Mouse (Mus musculus) lung, embryonic 15.5 days (tissue): ENCODE data around the gene Ehd3. TPM values are rescaled to one million over a fixed set of nuclear protein-coding genes. Genes with fewer than 3 reads are reported as not detected.

Experiments
- ATAC-seq: fragments of 200-750 bp; cut with Nextera tagmentation; 2 replicates; pipeline ENCODE4 v1.8.0; 2017; ENCODE audit warnings: moderate number of reproducible peaks, borderline replicate concordance; ENCODE audit not compliant: low FRiP score, low TSS enrichment; ENCODE audit errors: extremely low read depth
- H3K27ac ChIP-seq: fragments of 300-500 bp; sonication (generic); 2 replicates; pipeline ENCODE4 v1.5.1; 2015; ENCODE audit warnings: moderate library complexity, mild to moderate bottlenecking, inconsistent platforms
- H3K27me3 ChIP-seq: fragments of 300-500 bp; sonication (generic); 2 replicates; pipeline ENCODE4 v1.6.1; 2015; ENCODE audit warnings: inconsistent platforms
- H3K36me3 ChIP-seq: fragments of 300-500 bp; sonication (generic); 2 replicates; pipeline ENCODE4 v1.6.1; 2015; ENCODE audit warnings: inconsistent platforms
- H3K4me1 ChIP-seq: fragments of 300-500 bp; sonication (generic); 2 replicates; pipeline ENCODE4 v1.6.1; 2015; ENCODE audit warnings: inconsistent platforms
- H3K4me2 ChIP-seq: fragments of 300-500 bp; sonication (generic); 2 replicates; pipeline ENCODE4 v1.6.1; 2015; ENCODE audit warnings: inconsistent platforms, mild to moderate bottlenecking, moderate library complexity
- H3K4me3 ChIP-seq: fragments of 300-500 bp; sonication (generic); 2 replicates; pipeline ENCODE4 v1.5.1; 2015; ENCODE audit warnings: mild to moderate bottlenecking, inconsistent platforms
- H3K9ac ChIP-seq: fragments of 300-500 bp; sonication (generic); 2 replicates; pipeline ENCODE4 v1.6.1; 2015; ENCODE audit warnings: inconsistent platforms
- H3K9me3 ChIP-seq: fragments of 300-500 bp; sonication (generic); 2 replicates; pipeline ENCODE4 v1.6.1; 2016; ENCODE audit warnings: inconsistent platforms
- WGBS: fragments of 180-500 bp; shearing (Covaris S2); methylation state at CpG from one replicate; pipeline ENCODE4 v1.1.7; 2015; 5-methylcytosine and 5-hydroxymethylcytosine counted together
- polyA plus RNA-seq: library from polyadenylated mRNA; unstranded; fragments of >200 nt; fragmentation: Nextera tagmentation; extraction: Ambion mirVana; gene quantifications from 2 replicates; pipeline ENCODE4 v1.2.1, GENCODE M21; 2015

Gene Ehd3
- polyA plus RNA-seq, 1 experiment from 2014 or later, result 11.1 TPM

DNA sequence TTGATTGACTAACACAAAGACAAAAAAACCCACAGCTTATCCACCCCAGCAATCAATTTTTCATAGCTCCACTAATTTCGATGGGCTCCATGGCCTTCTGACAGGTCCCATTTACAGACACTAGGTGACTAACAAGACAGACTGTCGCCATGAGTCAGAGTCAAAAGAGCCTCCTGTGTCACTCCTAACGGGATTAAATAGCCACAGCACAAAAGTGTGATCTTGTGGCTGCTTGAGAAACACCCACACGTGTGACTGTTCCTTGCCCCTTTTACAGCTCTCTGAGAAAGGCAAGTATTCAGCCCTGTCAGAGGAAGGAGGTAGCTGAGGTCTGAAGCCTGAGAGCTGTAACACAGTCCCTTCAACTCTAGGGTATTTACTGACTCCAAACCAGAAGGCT is 49.8 kb downstream of the Ehd3 start:
- no peak for ATAC-seq

DNA sequence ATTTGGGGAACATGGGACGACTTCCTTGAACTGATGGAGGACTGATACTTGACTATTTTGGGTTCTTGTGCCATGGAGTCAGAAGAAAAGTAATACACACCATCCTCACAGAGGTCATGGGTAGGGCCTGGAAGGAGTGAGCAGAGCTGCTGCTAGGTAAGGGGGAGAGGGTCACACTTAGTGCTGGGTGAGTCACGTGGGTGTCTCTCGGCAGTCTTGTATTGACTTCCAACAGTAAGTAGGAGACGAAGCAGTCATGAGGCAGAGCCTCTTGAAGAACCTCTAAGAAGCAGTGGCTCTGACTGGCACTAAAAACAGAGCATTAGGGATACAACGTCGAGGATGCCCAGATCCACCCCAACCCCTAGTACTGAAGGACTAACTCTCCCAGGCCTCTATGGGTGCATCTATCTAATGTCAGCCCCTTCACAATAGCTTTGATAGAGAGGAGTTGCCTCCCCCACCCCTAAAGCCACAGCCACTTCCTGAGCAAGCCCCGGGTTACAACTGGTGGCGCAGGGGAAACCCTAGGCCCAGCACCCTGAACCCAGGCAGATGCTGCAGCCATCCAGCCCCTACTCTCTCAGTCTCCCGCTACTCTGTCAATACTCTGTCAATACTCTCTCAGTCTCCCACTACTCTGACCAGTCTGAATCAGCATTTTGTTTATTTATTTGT is 65.2 kb downstream of the Ehd3 start:
- WGBS, result 95% methylated on average over 9 of the region's 9 CpGs
- Histone ChIP-seq H3K36me3 (no peaks in the 10 kb centered on the region), H3K27me3 (no peaks in the 10 kb centered on the region), H3K4me3 (no peak overlapping the region), H3K9ac (no peak overlapping the region), H3K4me2 (no peak overlapping the region), H3K27ac (no peak overlapping the region), H3K4me1 (no peaks in the 10 kb centered on the region), H3K9me3 (no peaks in the 10 kb centered on the region)
- no peak for ATAC-seq

More for the DNA sequence above, 49.8 kb downstream of the Ehd3 start:
- Histone ChIP-seq H3K9ac (no peak overlapping the region), H3K9me3 (no peaks in the 10 kb centered on the region), H3K36me3 (no peaks in the 10 kb centered on the region), H3K4me2 (no peak overlapping the region), H3K4me1 (no peaks in the 10 kb centered on the region), H3K4me3 (no peak overlapping the region), H3K27me3 (no peaks in the 10 kb centered on the region), H3K27ac (no peak overlapping the region)
- 73% methylated on average over 4 of the region's 4 CpGs for WGBS

DNA sequence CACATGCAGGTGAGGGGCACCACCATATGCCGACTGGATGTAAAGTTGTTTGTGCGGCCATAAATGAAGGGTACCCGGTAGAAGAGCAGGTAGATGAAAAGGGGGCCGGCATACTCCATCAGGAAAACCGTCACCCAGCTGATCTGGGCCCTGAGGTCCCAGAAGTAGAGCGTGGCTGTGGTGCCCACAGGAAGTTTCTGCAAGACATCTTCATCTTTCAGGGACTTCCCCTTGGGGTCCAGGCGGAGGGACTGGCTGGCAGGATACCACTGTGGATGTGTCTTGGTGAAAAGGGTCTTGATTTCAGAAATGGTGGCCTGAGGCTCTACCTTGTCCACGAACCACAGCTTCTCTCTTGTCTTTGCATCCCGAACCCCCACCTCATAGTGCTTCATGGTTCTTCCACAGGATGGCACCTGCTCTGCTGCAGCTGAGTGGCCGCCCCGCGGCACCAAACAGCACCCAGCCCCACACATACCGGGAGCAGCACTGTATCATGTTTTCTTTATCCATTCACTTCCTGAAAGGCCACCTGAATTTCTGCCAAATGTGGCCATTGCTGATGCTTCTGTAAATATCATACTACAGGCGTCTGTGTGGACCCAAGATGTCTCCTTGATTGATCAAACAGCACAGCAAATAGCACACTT is 67.1 kb downstream of the Ehd3 start:
- H3K27ac ChIP-seq, result no peak overlapping the region
- no peak overlapping the region for H3K9ac ChIP-seq
- H3K4me3 ChIP-seq, result no peak overlapping the region
- no peak for ATAC-seq
- H3K4me2 ChIP-seq, result no peak overlapping the region
- no peaks in the 10 kb centered on the region for H3K36me3 ChIP-seq
- 83% methylated on average over 14 of the region's 14 CpGs for WGBS
- no peaks in the 10 kb centered on the region for H3K9me3 ChIP-seq
- H3K27me3 ChIP-seq, result no peaks in the 10 kb centered on the region
- no peaks in the 10 kb centered on the region for H3K4me1 ChIP-seq

DNA sequence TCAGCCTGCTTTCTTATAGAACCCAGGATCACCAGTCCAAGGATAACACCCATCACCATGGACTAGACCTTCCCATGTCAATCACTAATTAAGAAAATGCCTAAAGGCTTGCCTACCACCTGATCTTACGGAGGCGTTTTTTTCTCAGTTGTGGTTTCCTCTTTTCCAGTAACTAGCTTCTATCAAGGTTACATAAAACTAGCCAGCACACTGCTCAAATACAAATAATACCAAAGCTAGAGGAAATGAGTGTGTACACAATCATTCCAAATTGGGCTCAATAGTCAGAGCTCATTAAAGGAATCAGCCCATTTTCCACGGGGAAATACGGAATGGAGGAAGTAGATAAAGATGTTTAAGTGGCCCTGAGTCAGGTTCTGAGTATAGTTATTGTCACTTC is 71.3 kb downstream of the Ehd3 start:
- Histone ChIP-seq H3K36me3 (no peaks in the 10 kb centered on the region), H3K27ac (no peak overlapping the region), H3K4me2 (no peak overlapping the region), H3K9me3 (no peaks in the 10 kb centered on the region), H3K27me3 (no peaks in the 10 kb centered on the region), H3K4me1 (no peaks in the 10 kb centered on the region), H3K4me3 (no peak overlapping the region), H3K9ac (no peak overlapping the region)
- no peak for ATAC-seq
- WGBS, result 73% methylated on average over 4 of the region's 4 CpGs

DNA sequence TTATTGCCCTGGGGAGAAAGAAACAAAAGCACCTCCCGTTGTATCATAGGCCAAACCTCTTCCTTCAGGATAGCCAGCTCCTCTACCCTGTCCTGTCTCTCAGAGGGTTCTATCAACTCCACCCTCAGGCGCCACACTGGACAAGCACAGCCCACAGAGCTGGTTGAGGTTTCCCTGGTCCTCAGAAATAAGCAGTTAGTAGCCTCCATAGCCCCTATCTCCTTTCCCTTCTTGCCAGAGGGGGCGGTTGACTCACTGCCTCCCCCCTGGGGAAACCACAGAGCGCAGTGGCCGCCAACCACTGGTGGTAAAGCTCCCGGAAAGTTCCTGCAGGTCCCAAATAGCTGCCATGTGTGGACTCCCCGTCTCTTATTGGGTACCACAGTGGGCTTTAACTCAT is 71.7 kb downstream of the Ehd3 start:
- ATAC-seq, result no peak
- Histone ChIP-seq H3K36me3 (no peaks in the 10 kb centered on the region), H3K4me3 (no peak overlapping the region), H3K9ac (no peak overlapping the region), H3K9me3 (no peaks in the 10 kb centered on the region), H3K4me2 (no peak overlapping the region), H3K4me1 (no peaks in the 10 kb centered on the region), H3K27me3 (no peaks in the 10 kb centered on the region), H3K27ac (no peak overlapping the region)
- WGBS, result 84% methylated on average over 7 of the region's 7 CpGs

DNA sequence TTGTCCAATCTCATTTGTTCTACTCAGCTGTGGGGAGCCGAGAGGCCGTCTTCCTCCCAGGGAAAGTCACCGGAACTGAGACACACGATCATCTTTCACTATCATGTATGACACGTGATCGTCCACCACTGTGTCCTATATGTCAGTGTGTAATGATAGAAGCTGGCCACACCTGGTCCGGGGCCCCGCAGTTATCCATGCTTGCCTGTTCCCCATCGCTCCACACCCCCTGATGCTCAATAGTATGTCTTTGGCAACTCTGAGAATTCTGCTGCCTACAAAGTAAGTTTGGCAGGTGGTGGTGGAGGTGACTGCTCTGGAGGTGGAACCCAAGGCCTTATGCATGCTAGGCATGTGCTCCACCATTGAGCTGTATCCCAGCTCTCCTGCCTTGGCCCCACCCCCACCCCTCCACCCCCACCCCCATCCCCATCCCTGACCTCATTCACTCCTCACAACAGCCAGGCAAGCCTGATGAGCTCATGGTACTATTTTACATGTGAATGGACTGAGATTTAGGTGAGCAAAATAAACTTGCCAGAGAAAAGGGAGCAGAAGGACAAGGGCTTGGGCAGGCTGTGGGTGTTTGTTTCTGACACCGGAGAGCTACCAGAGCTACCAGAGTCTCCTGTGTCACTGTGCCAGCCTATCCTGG is 75.5 kb downstream of the Ehd3 start:
- H3K9ac ChIP-seq, result no peak overlapping the region
- H3K9me3 ChIP-seq, result no peaks in the 10 kb centered on the region
- H3K36me3 ChIP-seq, result no peaks in the 10 kb centered on the region
- WGBS, result 88% methylated on average over 10 of the region's 10 CpGs
- no peak for ATAC-seq
- no peak overlapping the region for H3K4me2 ChIP-seq
- H3K4me3 ChIP-seq, result no peak overlapping the region
- H3K4me1 ChIP-seq, result no peaks in the 10 kb centered on the region
- H3K27me3 ChIP-seq, result no peaks in the 10 kb centered on the region
- no peak overlapping the region for H3K27ac ChIP-seq

DNA sequence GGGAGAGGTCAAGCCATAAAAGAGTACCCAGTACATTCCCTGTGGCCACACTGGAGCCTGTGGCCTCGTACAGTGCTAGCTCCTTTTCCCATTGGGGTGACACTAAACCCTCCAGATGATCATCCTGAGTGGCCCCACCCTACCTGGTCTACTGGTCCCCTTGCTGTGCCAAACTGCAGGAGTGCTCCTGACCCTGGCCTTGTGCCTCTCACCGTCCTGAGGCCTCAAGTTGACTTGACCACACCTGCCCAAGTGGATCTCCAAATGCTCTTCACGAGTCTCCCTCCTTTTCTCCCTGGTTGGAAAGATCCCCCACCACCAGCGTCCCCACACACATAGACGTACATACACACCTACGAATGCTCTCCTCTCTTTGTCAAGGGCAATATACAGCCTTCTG is 76.4 kb downstream of the Ehd3 start:
- Histone ChIP-seq H3K27me3 (no peaks in the 10 kb centered on the region), H3K27ac (no peak overlapping the region), H3K4me1 (no peaks in the 10 kb centered on the region), H3K9me3 (no peaks in the 10 kb centered on the region), H3K4me2 (no peak overlapping the region), H3K4me3 (no peak overlapping the region), H3K36me3 (no peaks in the 10 kb centered on the region), H3K9ac (no peak overlapping the region)
- ATAC-seq, result no peak
- 68% methylated on average over 6 of the region's 6 CpGs for WGBS

DNA sequence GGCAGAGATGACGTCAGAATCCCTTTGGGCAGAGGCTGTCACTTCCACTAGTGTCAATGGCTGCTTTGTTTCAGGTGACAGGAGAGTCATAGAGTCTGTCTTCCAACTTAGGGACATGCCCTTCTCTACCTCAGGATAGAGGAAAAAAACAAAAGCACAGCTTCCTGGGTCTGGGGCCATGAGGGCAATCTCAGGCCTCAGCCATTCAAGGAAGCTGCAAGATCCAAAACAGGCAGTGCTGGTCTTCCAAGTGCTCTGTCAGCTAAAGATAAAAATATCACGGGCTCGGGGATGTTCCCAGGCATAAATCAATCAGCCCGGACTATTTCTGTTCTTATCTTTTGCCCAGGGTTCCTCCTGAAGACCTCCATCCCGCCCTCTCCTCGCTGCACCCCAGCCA is 77.4 kb downstream of the Ehd3 start:
- 45% methylated on average over 6 of the region's 6 CpGs for WGBS
- H3K4me1 ChIP-seq, result no peaks in the 10 kb centered on the region
- no peak for ATAC-seq
- H3K9me3 ChIP-seq, result no peaks in the 10 kb centered on the region
- no peak overlapping the region for H3K4me2 ChIP-seq
- H3K36me3 ChIP-seq, result no peaks in the 10 kb centered on the region
- H3K4me3 ChIP-seq, result no peak overlapping the region
- H3K27ac ChIP-seq, result no peak overlapping the region
- H3K9ac ChIP-seq, result no peak overlapping the region
- no peaks in the 10 kb centered on the region for H3K27me3 ChIP-seq

Other genes starting within 250 kb of the Ehd3 start
- 0.10 and 0.15 TPM in 2 replicates for gene Galnt14, start 93.7 kb upstream of the Ehd3 start, polyA plus RNA-seq
- 4.1 and 6.0 TPM in 2 replicates for gene Xdh, start 146.1 kb downstream of the Ehd3 start, polyA plus RNA-seq
- gene Srd5a2, start 243.8 kb downstream of the Ehd3 start, polyA plus RNA-seq, result not detected in 2 replicates